Mouse (Mus musculus): ENCODE data around the gene Cacna1s. TPM values are rescaled to one million over a fixed set of nuclear protein-coding genes. Genes with fewer than 3 reads are reported as not detected.

The Cacna1s gene
- polyA plus RNA-seq, 1 experiment from 2014 or later, result 0.29 TPM

GRCm38 (mm10) chr1:136117069-136117468, 64.5 kb downstream of the Cacna1s start:
- 83% methylated on average over 9 of the region's 9 CpGs for WGBS

GRCm38 (mm10) chr1:136118875-136119274, 66.3 kb downstream of the Cacna1s start:
- Histone ChIP-seq H3K27me3 (0 out of 2 replicates have a peak, but pooled peaks cover 6% of the 10 kb centered on the region), H3K4me2 (no peak overlapping the region), H3K27ac (no peak overlapping the region), H3K4me1 (replicated peaks) (no peaks in the 10 kb centered on the region), H3K9ac (no peak overlapping the region), H3K4me3 (no peak overlapping the region), H3K9me3 (replicated peaks) (no peaks in the 10 kb centered on the region), H3K36me3 (no peaks in the 10 kb centered on the region)
- WGBS, result 53% methylated on average over 8 of the region's 8 CpGs
- ATAC-seq (replicated peaks; ENCODE audit: insufficient number of reproducible peaks, insufficient read depth, low FRiP score, low read depth), result no peak

More at GRCm38 (mm10) chr1:136117069-136117468, 64.5 kb downstream of the Cacna1s start:
- no peaks in the 10 kb centered on the region for H3K36me3 ChIP-seq
- no peak overlapping the region for H3K4me3 ChIP-seq
- no peak for ATAC-seq (replicated peaks; ENCODE audit: insufficient number of reproducible peaks, insufficient read depth, low FRiP score, low read depth)
- H3K9me3 ChIP-seq (replicated peaks), result no peaks in the 10 kb centered on the region
- no peaks in the 10 kb centered on the region for H3K4me1 ChIP-seq (replicated peaks)
- no peak overlapping the region for H3K4me2 ChIP-seq
- H3K27ac ChIP-seq, result no peak overlapping the region
- 0 out of 2 replicates have a peak, but pooled peaks cover 6% of the 10 kb centered on the region for H3K27me3 ChIP-seq
- H3K9ac ChIP-seq, result no peak overlapping the region

GRCm38 (mm10) chr1:136119571-136120262, 67.2 kb downstream of the Cacna1s start:
- Histone ChIP-seq H3K36me3 (no peaks in the 10 kb centered on the region), H3K9ac (no peak overlapping the region), H3K27me3 (0 out of 2 replicates have a peak, but pooled peaks cover 6% of the 10 kb centered on the region), H3K27ac (no peak overlapping the region), H3K4me3 (no peak overlapping the region), H3K9me3 (replicated peaks) (no peaks in the 10 kb centered on the region), H3K4me1 (replicated peaks) (peaks cover 7% of the 10 kb centered on the region; the same call in 1 of the 2 replicates), H3K4me2 (no peak overlapping the region)
- WGBS, result 78% methylated on average over 7 of the region's 7 CpGs
- no peak for ATAC-seq (replicated peaks; ENCODE audit: insufficient number of reproducible peaks, insufficient read depth, low FRiP score, low read depth)

- no peak overlapping the region for H3K9ac ChIP-seq
- H3K27ac ChIP-seq, result no peak overlapping the region
- 0 out of 2 replicates have a peak, but pooled peaks cover 6% of the 10 kb centered on the region for H3K27me3 ChIP-seq
- H3K4me1 ChIP-seq (replicated peaks), result peaks cover 7% of the 10 kb centered on the region; the same call in 1 of the 2 replicates
- H3K4me2 ChIP-seq, result no peak overlapping the region
- ATAC-seq (replicated peaks; ENCODE audit: insufficient number of reproducible peaks, insufficient read depth, low FRiP score, low read depth), result no peak
- H3K36me3 ChIP-seq, result no peaks in the 10 kb centered on the region
- no peaks in the 10 kb centered on the region for H3K9me3 ChIP-seq (replicated peaks)
- WGBS, result 19% methylated on average over 1 of the region's 1 CpGs
- H3K4me3 ChIP-seq, result no peak overlapping the region
Observed at GRCm38 (mm10) chr1:136120263-136120603, 67.7 kb downstream of the Cacna1s start.

- 0 out of 2 replicates have a peak, but pooled peaks cover 6% of the 10 kb centered on the region for H3K27me3 ChIP-seq
- no peak for ATAC-seq (replicated peaks; ENCODE audit: insufficient number of reproducible peaks, insufficient read depth, low FRiP score, low read depth)
- 45% methylated on average over 6 of the region's 6 CpGs for WGBS
- no peaks in the 10 kb centered on the region for H3K36me3 ChIP-seq
- no peak overlapping the region for H3K27ac ChIP-seq
- no peaks in the 10 kb centered on the region for H3K9me3 ChIP-seq (replicated peaks)
- no peak overlapping the region for H3K4me3 ChIP-seq
- peaks cover 7% of the 10 kb centered on the region; the same call in 1 of the 2 replicates for H3K4me1 ChIP-seq (replicated peaks)
- H3K9ac ChIP-seq, result no peak overlapping the region
- no peak overlapping the region for H3K4me2 ChIP-seq
Observed at GRCm38 (mm10) chr1:136120785-136121184, 68.2 kb downstream of the Cacna1s start.

- Histone ChIP-seq H3K9ac (no peak overlapping the region), H3K36me3 (no peaks in the 10 kb centered on the region), H3K4me2 (no peak overlapping the region), H3K27me3 (0 out of 2 replicates have a peak, but pooled peaks cover 6% of the 10 kb centered on the region), H3K4me3 (no peak overlapping the region), H3K9me3 (replicated peaks) (no peaks in the 10 kb centered on the region), H3K4me1 (replicated peaks) (peaks cover 14% of the 10 kb centered on the region), H3K27ac (no peak overlapping the region)
- WGBS, result 85% methylated on average over 8 of the region's 8 CpGs
- ATAC-seq (replicated peaks; ENCODE audit: insufficient number of reproducible peaks, insufficient read depth, low FRiP score, low read depth), result no peak
Observed at GRCm38 (mm10) chr1:136122030-136122429, 69.5 kb downstream of the Cacna1s start.

GRCm38 (mm10) chr1:136126159-136126765, 73.7 kb downstream of the Cacna1s start:
- Histone ChIP-seq H3K4me2 (no peak overlapping the region), H3K9me3 (replicated peaks) (no peaks in the 10 kb centered on the region), H3K9ac (no peak overlapping the region), H3K4me3 (no peak overlapping the region), H3K27me3 (no peaks in the 10 kb centered on the region), H3K27ac (no peak overlapping the region), H3K4me1 (replicated peaks) (peaks cover 51% of the 10 kb centered on the region), H3K36me3 (no peaks in the 10 kb centered on the region)
- ATAC-seq (replicated peaks; ENCODE audit: insufficient number of reproducible peaks, insufficient read depth, low FRiP score, low read depth), result no peak
- WGBS, result 73% methylated on average over 10 of the region's 10 CpGs

GRCm38 (mm10) chr1:136126895-136127294, 74.3 kb downstream of the Cacna1s start:
- Histone ChIP-seq H3K4me2 (no peak overlapping the region), H3K27ac (peak overlapping the region; percentile 55; the same call in 1 of the 2 replicates), H3K4me3 (no peak overlapping the region), H3K9me3 (replicated peaks) (no peaks in the 10 kb centered on the region), H3K9ac (no peak overlapping the region), H3K27me3 (no peaks in the 10 kb centered on the region), H3K4me1 (replicated peaks) (peaks cover 56% of the 10 kb centered on the region), H3K36me3 (no peaks in the 10 kb centered on the region)
- WGBS, result 37% methylated on average over 10 of the region's 10 CpGs
- ATAC-seq (replicated peaks; ENCODE audit: insufficient number of reproducible peaks, insufficient read depth, low FRiP score, low read depth), result no peak

- no peak for ATAC-seq (replicated peaks; ENCODE audit: insufficient number of reproducible peaks, insufficient read depth, low FRiP score, low read depth)
- no peaks in the 10 kb centered on the region for H3K36me3 ChIP-seq
- no peak overlapping the region for H3K4me2 ChIP-seq
- no peaks in the 10 kb centered on the region for H3K9me3 ChIP-seq (replicated peaks)
- H3K9ac ChIP-seq, result no peak overlapping the region
- H3K4me3 ChIP-seq, result no peak overlapping the region
- H3K27ac ChIP-seq, result peak overlapping the region; percentile 38
- H3K27me3 ChIP-seq, result peaks cover 3% of the 10 kb centered on the region; the same call in 1 of the 2 replicates
- H3K4me1 ChIP-seq (replicated peaks), result peaks cover 62% of the 10 kb centered on the region
- WGBS, result 30% methylated on average over 3 of the region's 3 CpGs
Observed at GRCm38 (mm10) chr1:136127856-136128255, 75.3 kb downstream of the Cacna1s start.

GRCm38 (mm10) chr1:136128416-136128815, 75.9 kb downstream of the Cacna1s start:
- 47% methylated on average over 5 of the region's 5 CpGs for WGBS

GRCm38 (mm10) chr1:136128944-136129589, 76.5 kb downstream of the Cacna1s start:
- ATAC-seq (replicated peaks; ENCODE audit: insufficient number of reproducible peaks, insufficient read depth, low FRiP score, low read depth), result no peak

More at GRCm38 (mm10) chr1:136128416-136128815, 75.9 kb downstream of the Cacna1s start:
- Histone ChIP-seq H3K36me3 (no peaks in the 10 kb centered on the region), H3K9ac (no peak overlapping the region), H3K4me2 (no peak overlapping the region), H3K27me3 (peaks cover 4% of the 10 kb centered on the region; the same call in 1 of the 2 replicates), H3K27ac (peak overlapping the region; percentile 38), H3K4me3 (no peak overlapping the region), H3K9me3 (replicated peaks) (no peaks in the 10 kb centered on the region), H3K4me1 (replicated peaks) (peaks cover 67% of the 10 kb centered on the region)
- ATAC-seq (replicated peaks; ENCODE audit: insufficient number of reproducible peaks, insufficient read depth, low FRiP score, low read depth), result no peak

More at GRCm38 (mm10) chr1:136128944-136129589, 76.5 kb downstream of the Cacna1s start:
- Histone ChIP-seq H3K9ac (no peak overlapping the region), H3K4me3 (no peak overlapping the region), H3K4me1 (replicated peaks) (peaks cover 73% of the 10 kb centered on the region), H3K27me3 (peaks cover 4% of the 10 kb centered on the region; the same call in 1 of the 2 replicates), H3K27ac (no peak overlapping the region), H3K9me3 (replicated peaks) (no peaks in the 10 kb centered on the region), H3K4me2 (no peak overlapping the region), H3K36me3 (no peaks in the 10 kb centered on the region)
- 48% methylated on average over 4 of the region's 4 CpGs for WGBS
